Mouse (Mus musculus): ENCODE data around the gene S100a6. TPM values are rescaled to one million over a fixed set of nuclear protein-coding genes. Genes with fewer than 3 reads are reported as not detected.
A peak's percentile ranks its signal among the peaks of the same experiment; 100 is the strongest.

The S100a6 gene
- total and polyA plus RNA-seq, 3 experiments: 65.8 to 158 (median 79.9) TPM

DNA sequence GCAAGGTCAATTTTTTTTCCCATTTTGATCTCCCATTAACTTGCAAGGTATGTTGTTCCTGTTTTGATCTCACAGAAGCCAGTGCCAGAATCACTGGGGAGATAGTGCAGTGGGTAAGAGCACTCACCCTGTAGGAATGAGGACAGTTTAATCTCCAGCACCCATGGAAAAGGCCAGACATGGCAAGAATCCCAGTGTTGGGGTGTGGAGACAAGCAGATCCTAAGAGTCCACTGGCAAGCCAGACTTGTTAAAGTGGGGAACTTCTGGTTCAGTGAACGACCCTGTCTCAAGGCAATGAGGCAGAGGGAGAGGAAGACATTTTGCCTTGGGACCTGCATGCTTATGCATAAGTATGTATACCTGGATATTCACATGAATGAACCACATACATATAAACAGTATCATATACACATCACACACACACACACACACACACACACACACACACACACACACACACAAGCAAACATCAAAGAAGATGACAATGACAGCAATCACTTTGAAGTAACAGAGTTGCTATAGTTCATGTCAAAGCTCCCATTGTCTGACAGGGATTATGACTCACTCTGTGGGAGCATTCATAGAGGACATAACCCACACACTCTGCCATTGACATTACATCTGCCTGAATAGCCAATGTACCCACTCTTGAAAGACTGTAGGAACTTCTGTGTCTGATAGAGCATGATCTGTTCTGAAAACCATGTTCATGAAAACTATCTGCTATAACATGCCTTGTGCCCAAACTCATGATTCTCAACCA, 26.0 kb downstream of the S100a6 start:
- TF ChIP-seq EP300 (IDR thresholded peaks at IDR 0.05; ENCODE audit: insufficient read depth, low read depth, low read length) (no peak), POLR2A (IDR thresholded peaks at IDR 0.05; ENCODE audit: insufficient read depth, low read depth, low read length) (no peak), CTCF (IDR thresholded peaks at IDR 0.05) (no peak)
- DNase-seq: no peak
- Histone ChIP-seq H3K4me3 (no peak overlapping the region), H3K36me3 (ENCODE audit: control insufficient read depth, insufficient read depth, low read length) (no peaks in the 10 kb centered on the region), H3K79me2 (replicated peaks; ENCODE audit: control insufficient read depth, insufficient read depth, low read length) (no peaks in the 10 kb centered on the region), H3K4me1 (ENCODE audit: control insufficient read depth, insufficient read depth, low read length) (no peaks in the 10 kb centered on the region; the same call in 1 of the 2 replicates), H3K9ac (ENCODE audit: low read depth, low read length) (no peak overlapping the region), H3K27ac (no peak overlapping the region), H3K27me3 (ENCODE audit: control insufficient read depth, insufficient read depth, low read length) (no peaks in the 10 kb centered on the region)
- intact Hi-C loops (cut with DNase I): no loop called here
- WGBS: 30% methylated on average over 1 of the region's 1 CpGs

DNA sequence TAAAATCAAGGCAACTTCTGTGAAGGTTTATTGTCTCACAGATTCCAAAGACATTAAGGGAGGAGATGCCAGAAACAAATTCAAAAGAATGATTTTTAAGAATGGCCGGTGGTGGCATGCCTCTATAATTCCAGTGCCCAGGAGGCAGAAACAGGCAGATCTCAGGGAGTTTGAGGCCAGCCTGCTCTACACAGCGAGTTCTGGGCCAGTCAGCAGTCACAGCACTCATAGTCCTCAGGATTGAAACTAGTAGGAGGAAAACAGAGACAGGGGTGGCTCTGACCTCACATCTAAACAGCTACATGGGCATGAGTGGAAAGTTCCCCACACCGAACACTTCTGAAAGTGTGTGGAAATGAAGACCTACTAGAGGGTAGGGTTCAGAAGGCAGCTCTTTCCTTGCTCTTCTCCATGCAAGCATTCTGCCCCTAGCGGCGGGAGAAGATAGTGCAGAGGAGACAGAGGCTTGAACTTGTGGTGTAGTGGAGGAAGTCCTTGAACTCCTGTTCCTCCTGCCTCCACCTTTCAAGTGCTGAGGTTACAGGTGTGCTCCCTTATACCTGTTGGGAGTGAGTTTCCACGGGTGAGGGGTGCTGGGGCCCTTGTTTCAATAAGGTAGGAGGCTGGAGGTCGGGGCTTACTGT, 27.0 kb downstream of the S100a6 start:
- Histone ChIP-seq H3K27me3 (ENCODE audit: control insufficient read depth, insufficient read depth, low read length) (no peaks in the 10 kb centered on the region), H3K27ac (no peak overlapping the region), H3K36me3 (ENCODE audit: control insufficient read depth, insufficient read depth, low read length) (no peaks in the 10 kb centered on the region), H3K9ac (ENCODE audit: low read depth, low read length) (no peak overlapping the region), H3K4me3 (no peak overlapping the region), H3K79me2 (replicated peaks; ENCODE audit: control insufficient read depth, insufficient read depth, low read length) (no peaks in the 10 kb centered on the region), H3K4me1 (ENCODE audit: control insufficient read depth, insufficient read depth, low read length) (no peaks in the 10 kb centered on the region; the same call in 1 of the 2 replicates)
- intact Hi-C loops (cut with DNase I): no loop called here
- peak in 1 of 2 experiments; percentile 41 for DNase-seq
- TF ChIP-seq POLR2A (IDR thresholded peaks at IDR 0.05; ENCODE audit: insufficient read depth, low read depth, low read length) (no peak), CTCF (IDR thresholded peaks at IDR 0.05) (peak; percentile 86), EP300 (IDR thresholded peaks at IDR 0.05; ENCODE audit: insufficient read depth, low read depth, low read length) (no peak)
- 53% methylated on average over 7 of the region's 7 CpGs for WGBS

DNA sequence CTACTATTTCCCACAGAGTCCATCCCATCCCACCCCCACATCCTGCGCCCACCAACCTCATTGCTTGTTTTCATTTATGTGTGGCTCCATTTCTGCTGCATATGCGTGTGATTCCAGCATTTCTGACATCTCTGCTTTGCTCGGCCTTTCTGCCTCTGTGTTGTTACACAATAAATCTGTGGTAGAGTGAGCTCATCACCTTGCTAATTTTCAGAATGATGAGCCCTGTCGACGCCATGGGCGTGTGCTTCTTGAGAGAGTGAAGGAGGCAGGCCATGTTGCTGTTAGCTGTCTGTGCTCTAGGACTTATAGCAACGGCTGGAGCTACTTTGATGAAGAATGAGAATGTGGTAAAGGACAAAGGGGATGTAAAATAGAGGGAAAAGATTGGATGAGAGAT, 28.3 kb downstream of the S100a6 start:
- no peak overlapping the region for H3K27ac ChIP-seq
- H3K4me3 ChIP-seq: no peak overlapping the region
- intact Hi-C loops (cut with DNase I): no loop called here
- H3K27me3 ChIP-seq (ENCODE audit: control insufficient read depth, insufficient read depth, low read length): no peaks in the 10 kb centered on the region
- no peak overlapping the region for H3K9ac ChIP-seq (ENCODE audit: low read depth, low read length)
- no peaks in the 10 kb centered on the region for H3K36me3 ChIP-seq (ENCODE audit: control insufficient read depth, insufficient read depth, low read length)
- TF ChIP-seq EP300 (IDR thresholded peaks at IDR 0.05; ENCODE audit: insufficient read depth, low read depth, low read length) (no peak), CTCF (IDR thresholded peaks at IDR 0.05) (no peak), POLR2A (IDR thresholded peaks at IDR 0.05; ENCODE audit: insufficient read depth, low read depth, low read length) (no peak)
- DNase-seq: no peak
- WGBS: 73% methylated on average over 7 of the region's 7 CpGs
- H3K79me2 ChIP-seq (replicated peaks; ENCODE audit: control insufficient read depth, insufficient read depth, low read length): no peaks in the 10 kb centered on the region
- no peaks in the 10 kb centered on the region; the same call in 1 of the 2 replicates for H3K4me1 ChIP-seq (ENCODE audit: control insufficient read depth, insufficient read depth, low read length)

DNA sequence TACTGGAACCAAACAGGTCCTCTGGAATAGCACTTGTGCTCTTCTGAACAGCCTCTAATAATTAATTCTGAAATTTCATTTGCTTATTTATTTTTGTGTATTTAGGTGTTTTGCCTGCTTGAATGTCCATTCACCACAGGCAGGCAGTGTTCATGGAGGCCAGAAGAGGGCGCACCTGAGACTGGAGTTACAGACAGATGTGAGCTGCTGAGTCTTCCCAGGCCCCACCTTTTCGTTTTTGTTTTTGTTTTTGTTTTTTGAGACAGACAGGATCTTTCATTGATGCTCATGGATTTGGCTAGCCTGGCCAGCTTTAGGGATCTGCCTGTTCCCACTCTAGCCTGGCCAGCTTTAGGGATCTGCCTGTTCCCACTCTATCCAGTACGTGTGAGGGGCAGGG, 31.5 kb downstream of the S100a6 start:
- peak; percentile 29 to 64 for DNase-seq
- Histone ChIP-seq H3K9ac (ENCODE audit: low read depth, low read length) (no peak overlapping the region), H3K4me1 (ENCODE audit: control insufficient read depth, insufficient read depth, low read length) (no peaks in the 10 kb centered on the region), H3K36me3 (ENCODE audit: control insufficient read depth, insufficient read depth, low read length) (no peaks in the 10 kb centered on the region), H3K79me2 (replicated peaks; ENCODE audit: control insufficient read depth, insufficient read depth, low read length) (no peaks in the 10 kb centered on the region), H3K27ac (no peak overlapping the region), H3K27me3 (ENCODE audit: control insufficient read depth, insufficient read depth, low read length) (no peaks in the 10 kb centered on the region), H3K4me3 (no peak overlapping the region)
- TF ChIP-seq POLR2A (IDR thresholded peaks at IDR 0.05; ENCODE audit: insufficient read depth, low read depth, low read length): no peak
- peak; percentile 76 for TF ChIP-seq CTCF (IDR thresholded peaks at IDR 0.05)
- TF ChIP-seq EP300 (IDR thresholded peaks at IDR 0.05; ENCODE audit: insufficient read depth, low read depth, low read length): no peak
- intact Hi-C loops (cut with DNase I): no loop called here
- 49% methylated on average over 3 of the region's 3 CpGs for WGBS

GRCm38 (mm10) chr3:90647291-90647690, 34.6 kb downstream of the S100a6 start:
- no peak for DNase-seq
- no peaks in the 10 kb centered on the region for H3K27me3 ChIP-seq (ENCODE audit: control insufficient read depth, insufficient read depth, low read length)
- no peak overlapping the region for H3K27ac ChIP-seq
- no peak overlapping the region for H3K4me3 ChIP-seq
- no peak overlapping the region for H3K9ac ChIP-seq (ENCODE audit: low read depth, low read length)
- no peaks in the 10 kb centered on the region for H3K36me3 ChIP-seq (ENCODE audit: control insufficient read depth, insufficient read depth, low read length)
- no peak for TF ChIP-seq POLR2A (IDR thresholded peaks at IDR 0.05; ENCODE audit: insufficient read depth, low read depth, low read length)
- no peak for TF ChIP-seq EP300 (IDR thresholded peaks at IDR 0.05; ENCODE audit: insufficient read depth, low read depth, low read length)
- 60% methylated on average over 1 of the region's 1 CpGs for WGBS
- no peaks in the 10 kb centered on the region for H3K79me2 ChIP-seq (replicated peaks; ENCODE audit: control insufficient read depth, insufficient read depth, low read length)
- intact Hi-C loops (cut with DNase I): no loop called here
- no peaks in the 10 kb centered on the region for H3K4me1 ChIP-seq (ENCODE audit: control insufficient read depth, insufficient read depth, low read length)

DNA sequence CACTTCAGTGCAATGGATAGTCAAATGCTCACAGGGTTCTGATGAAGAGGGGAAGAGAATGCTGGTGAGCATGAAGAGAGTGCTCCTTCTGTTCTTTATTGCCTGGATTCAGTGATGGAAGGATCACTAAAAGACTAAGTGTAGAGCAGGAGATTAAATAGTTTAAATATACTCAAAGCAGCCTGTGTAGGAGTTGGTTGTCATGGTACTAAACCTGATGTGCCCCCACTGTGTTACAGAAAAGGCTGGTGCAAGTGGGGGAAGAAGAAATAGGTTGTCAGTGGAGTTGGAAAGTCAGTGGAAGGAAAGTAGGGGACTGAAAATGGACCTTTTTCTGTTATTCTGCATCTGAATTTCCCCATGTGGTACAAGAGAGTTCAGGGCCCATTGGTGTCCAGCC, 36.3 kb downstream of the S100a6 start:
- intact Hi-C loops (cut with DNase I): no loop called here
- Histone ChIP-seq H3K27ac (no peak overlapping the region), H3K9ac (ENCODE audit: low read depth, low read length) (no peak overlapping the region), H3K79me2 (replicated peaks; ENCODE audit: control insufficient read depth, insufficient read depth, low read length) (no peaks in the 10 kb centered on the region), H3K36me3 (ENCODE audit: control insufficient read depth, insufficient read depth, low read length) (no peaks in the 10 kb centered on the region), H3K4me3 (no peak overlapping the region), H3K4me1 (ENCODE audit: control insufficient read depth, insufficient read depth, low read length) (no peaks in the 10 kb centered on the region), H3K27me3 (ENCODE audit: control insufficient read depth, insufficient read depth, low read length) (no peaks in the 10 kb centered on the region)
- TF ChIP-seq EP300 (IDR thresholded peaks at IDR 0.05; ENCODE audit: insufficient read depth, low read depth, low read length) (no peak), CTCF (IDR thresholded peaks at IDR 0.05) (no peak), POLR2A (IDR thresholded peaks at IDR 0.05; ENCODE audit: insufficient read depth, low read depth, low read length) (no peak)
- no peak for DNase-seq
